Mouse (Mus musculus) embryonic stem cell, embryonic (primary cell): ENCODE data around the gene Gnpat.

ENCODE experiments used
- CTCF ChIA-PET, 4 experiments: fragments of 300-600 bp in 2 of 4; fragments of 350-600 bp in 2 of 4; sonication (Branson Sonifier 250); formaldehyde crosslinking; loops; one replicate each; lab custom pipeline; 2022; ENCODE audit warnings: inconsistent platforms in 2 of 4; lab: Charles Lee
- POLR2A ChIA-PET, 4 experiments: fragments of 300-600 bp in 2 of 4; fragments of 350-600 bp in 2 of 4; sonication (Branson Sonifier 250); formaldehyde crosslinking; loops; one replicate each; lab custom pipeline; 2022; ENCODE audit warnings: antibody characterized with exemption in 4 of 4, inconsistent platforms in 1 of 4; lab: Charles Lee

Gene Gnpat

DNA sequence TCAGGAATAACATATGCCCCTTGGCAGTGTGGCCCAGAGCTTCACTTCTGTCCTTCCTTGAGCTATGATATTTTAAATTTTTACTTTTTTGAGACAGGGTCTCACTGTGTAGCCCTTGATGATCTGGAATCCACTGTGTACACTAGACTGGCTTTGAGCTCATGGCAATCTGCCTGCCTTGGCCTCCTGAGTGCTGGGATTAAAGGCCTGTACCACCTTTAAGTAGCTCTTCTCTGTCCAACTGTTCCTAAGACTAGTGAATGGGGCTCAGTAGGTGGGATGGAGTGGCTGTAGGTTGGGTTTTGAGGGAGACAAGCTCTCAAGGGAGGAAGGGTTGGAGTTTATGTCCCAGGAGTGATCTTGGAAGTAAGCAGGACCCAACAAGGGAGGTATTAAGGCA is 27.0 kb upstream of the Gnpat start:
- ChIA-PET POLR2A (interaction anchor here (0.6 to 3.5 kb wide), 21 partner anchors 8 to 1703 kb away, joined by 3 to 28 read pairs (median 4); partner anchors contain the start of genes 2810004N23Rik (in 2 of the 4), Gnpat (in 2 of the 4) and Tsnax (in 1 of the 4)), CTCF (interaction anchor here in 3 of 4 experiments (0.9 to 2.7 kb wide), 7 partner anchors 8 to 60 kb away, joined by 3 to 11 read pairs (median 4); no protein-coding TSS in a partner anchor)

DNA sequence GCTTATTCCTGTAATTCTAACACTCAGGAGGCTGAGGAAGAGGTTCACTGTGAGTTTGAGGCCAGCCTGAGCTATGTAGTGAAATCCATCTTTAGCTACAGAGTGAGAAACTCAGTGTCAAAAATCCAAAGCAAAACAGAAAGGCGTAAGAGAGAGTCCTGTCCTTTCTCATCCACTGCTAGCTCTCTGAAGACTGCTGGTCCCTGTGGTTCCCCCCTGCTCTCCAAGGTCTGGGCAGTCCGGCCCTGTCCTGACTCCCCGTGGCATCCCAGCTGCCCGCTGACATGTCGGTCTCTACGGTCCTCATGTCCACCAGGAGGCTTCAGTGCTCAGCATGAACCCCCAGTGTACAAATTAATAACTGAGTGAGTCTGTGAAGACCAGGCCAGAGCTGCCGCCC is 26.6 kb upstream of the Gnpat start:
- ChIA-PET POLR2A (interaction anchor here (0.5 to 3.5 kb wide), 22 partner anchors 9 to 747 kb away, joined by 3 to 28 read pairs (median 4); partner anchors contain the start of genes 2810004N23Rik (in 3 of the 4), Gnpat (in 3 of the 4) and Tsnax (in 1 of the 4)), CTCF (interaction anchor here in 3 of 4 experiments (0.8 to 2.7 kb wide), 8 partner anchors 8 to 173 kb away, joined by 3 to 11 read pairs (median 4); partner anchors contain the start of gene 2310022B05Rik (in 1 of the 3))

DNA sequence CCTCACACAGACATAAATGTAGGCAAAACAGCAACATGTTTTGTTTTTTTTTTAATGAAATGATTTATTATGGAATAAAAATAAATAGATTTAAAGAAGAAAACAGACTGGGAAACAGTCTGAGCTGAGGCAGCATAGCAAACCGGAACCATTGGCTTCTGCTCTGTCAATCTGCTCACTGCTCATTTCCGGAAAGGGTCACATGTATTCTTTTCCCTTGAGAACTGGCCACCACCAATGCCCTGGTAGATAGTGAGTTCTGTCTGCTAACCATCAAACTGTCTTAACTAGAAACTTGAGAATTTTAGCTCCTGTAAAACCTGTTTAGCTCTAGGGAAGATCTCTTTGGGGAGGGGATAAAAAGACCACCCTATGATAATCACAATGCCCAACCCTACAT is 25.9 kb upstream of the Gnpat start:
- ChIA-PET POLR2A (interaction anchor here in 3 of 4 experiments (0.5 to 3.5 kb wide), 16 partner anchors 9 to 747 kb away, joined by 3 to 28 read pairs (median 4); partner anchors contain the start of genes 2810004N23Rik (in 3 of the 3), Gnpat (in 3 of the 3), Exoc8 (in 1 of the 3) and Sprtn (in 1 of the 3)), CTCF (interaction anchor here (0.7 to 2.7 kb wide), 9 partner anchors 9 to 427 kb away, joined by 3 to 11 read pairs (median 4); partner anchors contain the start of gene 2310022B05Rik (in 1 of the 4))

DNA sequence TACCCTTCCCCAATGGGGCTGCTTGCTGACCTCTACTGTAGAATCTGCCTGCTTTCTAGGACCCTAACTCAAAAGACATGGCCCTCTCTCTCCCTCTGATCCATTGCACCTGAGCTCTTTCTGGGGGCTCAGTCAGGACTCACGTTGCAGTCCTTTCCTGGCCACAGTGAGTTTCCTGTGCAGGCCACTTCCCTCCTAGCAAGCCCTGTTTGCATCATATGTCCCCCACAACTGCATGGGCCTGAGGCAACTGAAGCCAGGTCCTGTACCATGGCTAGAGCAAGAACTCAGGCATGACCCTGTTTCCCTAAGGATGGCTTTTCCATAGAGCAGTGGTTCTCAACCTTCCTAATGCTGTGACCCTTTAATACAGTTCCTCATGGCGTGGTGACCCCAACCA is 24.9 kb upstream of the Gnpat start:
- ChIA-PET CTCF (interaction anchor here (0.6 to 2.7 kb wide), 4 partner anchors 10 to 44 kb away, joined by 3 to 11 read pairs (median 4); no protein-coding TSS in a partner anchor), POLR2A (interaction anchor here in 2 of 4 experiments (0.9 to 3.5 kb wide), 5 partner anchors 11 to 60 kb away, joined by 3 to 28 read pairs (median 4); partner anchors contain the start of genes 2810004N23Rik (in 1 of the 2), Exoc8 (in 1 of the 2), Gnpat (in 1 of the 2) and Sprtn (in 1 of the 2))

DNA sequence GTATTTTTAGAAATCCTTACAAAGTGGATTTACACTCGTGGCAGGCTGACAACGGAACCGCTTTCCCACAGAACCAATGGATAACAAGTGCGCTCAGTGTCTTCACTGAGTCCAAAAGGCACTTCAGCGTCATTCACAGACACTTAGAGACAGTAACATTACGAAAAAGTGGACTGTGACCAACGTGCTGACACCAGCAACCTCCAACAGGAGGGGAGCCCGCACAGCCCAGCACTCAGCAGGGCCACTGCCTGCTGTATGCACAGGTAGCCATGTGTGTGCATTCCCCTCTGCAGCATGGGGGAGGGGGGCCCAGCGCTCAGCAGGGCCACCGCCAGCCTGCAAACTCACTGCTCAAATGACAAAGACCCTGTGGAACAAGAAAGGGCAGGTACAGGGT is 23.5 kb upstream of the Gnpat start:
- CTCF ChIA-PET = no interaction called here
- POLR2A ChIA-PET = interaction anchor here in 2 of 4 experiments (0.5 to 1.3 kb wide), 2 partner anchors 17 to 43 kb away, joined by 4 to 5 read pairs; no protein-coding TSS in a partner anchor

DNA sequence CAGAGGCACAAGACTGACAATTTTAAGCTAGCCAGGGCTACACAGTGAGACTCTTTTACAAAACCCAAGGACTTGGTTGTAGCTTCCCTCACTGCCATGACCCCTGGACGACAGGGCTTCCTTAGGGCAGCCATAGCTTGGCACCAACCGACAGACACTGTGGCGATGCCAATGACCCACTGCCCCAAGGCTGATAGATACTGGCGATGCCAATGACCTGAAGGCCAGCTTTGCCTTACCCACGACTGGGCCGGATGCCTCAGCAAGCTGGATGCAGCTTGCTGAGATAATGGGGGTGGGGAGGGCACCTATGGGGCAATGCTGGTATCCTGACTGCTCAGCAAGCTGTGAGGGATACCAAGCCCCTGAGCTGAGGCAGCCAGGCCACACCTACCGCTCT is 21.9 kb upstream of the Gnpat start:
- ChIA-PET POLR2A (interaction anchor here in 1 of 4 experiments (1.3 kb wide), 1 partner anchor 14 kb away, joined by 3 read pairs; no protein-coding TSS in a partner anchor), CTCF (interaction anchor here in 1 of 4 experiments (0.5 kb wide), 1 partner anchor 317 kb away, joined by 5 read pairs; no protein-coding TSS in a partner anchor)

DNA sequence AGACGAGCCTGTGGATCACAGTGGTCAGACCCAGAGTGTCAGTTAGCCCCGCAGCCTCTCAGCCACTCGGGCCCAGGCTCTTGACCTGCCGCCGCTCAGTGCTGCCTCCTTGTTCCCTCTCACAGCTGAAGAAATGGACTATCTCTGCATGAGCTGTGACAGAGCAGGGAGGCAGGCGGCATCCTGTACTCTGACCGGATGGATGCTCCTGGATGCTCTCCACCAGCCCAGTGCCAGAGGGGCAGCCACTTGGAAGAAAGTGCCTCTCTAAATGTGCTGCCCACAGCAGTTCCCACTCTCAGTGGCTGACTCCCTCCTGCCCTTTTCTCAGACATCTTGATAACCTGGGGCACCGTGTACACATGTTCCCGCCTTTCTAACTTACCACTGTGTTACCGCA is 21.1 kb upstream of the Gnpat start:
- CTCF ChIA-PET = interaction anchor here in 1 of 4 experiments (0.5 kb wide), 1 partner anchor 89 kb away, joined by 7 read pairs; no protein-coding TSS in a partner anchor
- POLR2A ChIA-PET = interaction anchor here in 2 of 4 experiments (0.7 to 1.3 kb wide), 3 partner anchors 15 to 54 kb away, joined by 3 to 4 read pairs (median 3); no protein-coding TSS in a partner anchor

DNA sequence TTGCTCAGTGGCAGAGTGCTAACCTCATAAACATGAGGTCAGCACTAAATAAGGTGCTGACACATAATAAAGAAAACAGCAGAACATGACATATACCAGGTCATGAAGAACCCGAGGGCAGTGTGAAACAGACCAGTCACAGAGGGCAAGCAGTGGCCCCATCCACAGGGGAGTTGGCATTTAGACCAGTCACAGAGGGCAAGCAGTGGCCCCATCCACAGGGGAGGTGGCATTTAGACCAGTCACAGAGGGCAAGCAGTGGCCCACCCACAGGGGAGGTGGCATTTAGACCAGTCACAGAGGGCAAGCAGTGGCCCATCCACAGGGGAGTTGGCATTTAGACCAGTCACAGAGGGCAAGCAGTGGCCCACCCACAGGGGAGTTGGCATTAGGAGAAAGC is 19.9 kb upstream of the Gnpat start:
- CTCF ChIA-PET = interaction anchor here in 1 of 4 experiments (0.6 kb wide), 1 partner anchor 850 kb away, joined by 7 read pairs; no protein-coding TSS in a partner anchor
- POLR2A ChIA-PET = interaction anchor here in 1 of 4 experiments (1.2 to 3.1 kb wide), 2 partner anchors 12 to 16 kb away, joined by 3 to 21 read pairs; no protein-coding TSS in a partner anchor

DNA sequence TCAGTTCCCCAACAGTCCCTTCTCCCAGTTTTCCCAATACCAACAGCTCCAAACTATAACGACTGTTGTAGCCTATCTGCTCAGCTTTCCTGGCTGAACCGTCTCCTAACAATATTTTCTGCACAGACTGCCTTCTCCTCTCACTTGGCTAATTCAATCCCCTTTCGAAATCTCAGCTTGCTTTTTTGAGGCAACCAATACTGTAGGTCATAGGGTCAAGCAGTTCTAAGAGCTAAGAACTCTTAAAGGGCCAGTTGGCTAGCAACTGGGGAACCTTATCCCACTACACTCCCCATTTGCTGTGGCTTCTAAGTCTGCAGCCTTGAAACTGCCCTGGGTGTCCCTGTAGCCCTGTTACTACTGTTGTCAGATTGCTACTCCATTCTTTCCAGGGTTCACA is 17.7 kb upstream of the Gnpat start:
- CTCF ChIA-PET = interaction anchor here in 2 of 4 experiments (0.6 to 1.4 kb wide), 3 partner anchors 9 to 44 kb away, joined by 3 to 7 read pairs (median 3); no protein-coding TSS in a partner anchor
- POLR2A ChIA-PET = interaction anchor here in 3 of 4 experiments (0.6 to 3.1 kb wide), 6 partner anchors 9 to 1741 kb away, joined by 3 to 21 read pairs (median 5); partner anchors contain the start of genes 2810004N23Rik (in 1 of the 3) and Gnpat (in 1 of the 3)

DNA sequence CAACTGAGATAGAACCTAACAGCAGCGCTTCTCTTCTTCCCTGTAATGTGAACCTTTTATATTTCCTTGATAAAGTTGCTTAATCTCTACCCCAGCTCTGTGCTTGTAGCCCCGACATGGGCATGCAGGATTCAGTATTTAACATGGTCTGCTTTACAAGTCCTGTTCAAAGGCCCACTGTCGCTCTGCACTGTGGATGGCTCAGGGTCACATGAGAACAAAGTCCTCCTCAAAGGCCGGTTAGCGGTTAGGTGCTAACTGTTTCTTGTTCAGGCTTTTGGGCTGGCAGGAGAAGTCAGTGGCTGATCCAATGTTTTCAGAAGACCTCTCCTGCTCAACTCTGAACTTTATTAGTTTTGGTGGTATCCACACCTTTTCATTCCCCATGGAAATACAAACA is 17.3 kb upstream of the Gnpat start:
- POLR2A ChIA-PET = interaction anchor here in 2 of 4 experiments (1.0 to 3.1 kb wide), 5 partner anchors 9 to 15 kb away, joined by 4 to 21 read pairs (median 5); partner anchors contain the start of genes 2810004N23Rik (in 1 of the 2) and Gnpat (in 1 of the 2)
- CTCF ChIA-PET = no interaction called here

DNA sequence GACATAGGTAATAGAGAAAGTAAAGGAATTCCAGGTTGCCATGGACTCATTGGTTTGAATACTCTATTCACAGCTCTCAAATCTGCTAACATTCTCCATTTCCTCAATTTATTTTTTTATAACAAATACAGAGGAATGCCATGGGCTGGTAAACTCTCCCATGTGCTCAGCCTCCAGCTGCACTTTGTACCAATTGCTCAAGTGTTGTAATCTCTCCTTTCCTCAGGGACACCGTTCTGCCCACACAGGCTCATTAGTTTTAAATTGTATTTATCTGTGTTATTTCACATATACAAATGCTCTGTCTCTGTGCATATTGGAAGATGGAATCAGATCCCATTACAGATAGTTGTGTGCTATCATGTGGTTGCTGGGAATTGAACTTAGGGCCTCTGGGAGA is 9.3 kb upstream of the Gnpat start:
- ChIA-PET POLR2A (interaction anchor here in 2 of 4 experiments (1.2 to 4.0 kb wide), 5 partner anchors 8 to 18 kb away, joined by 4 to 21 read pairs (median 5); no protein-coding TSS in a partner anchor), CTCF (interaction anchor here in 1 of 4 experiments (0.6 kb wide), 1 partner anchor 92 kb away, joined by 3 read pairs; no protein-coding TSS in a partner anchor)

DNA sequence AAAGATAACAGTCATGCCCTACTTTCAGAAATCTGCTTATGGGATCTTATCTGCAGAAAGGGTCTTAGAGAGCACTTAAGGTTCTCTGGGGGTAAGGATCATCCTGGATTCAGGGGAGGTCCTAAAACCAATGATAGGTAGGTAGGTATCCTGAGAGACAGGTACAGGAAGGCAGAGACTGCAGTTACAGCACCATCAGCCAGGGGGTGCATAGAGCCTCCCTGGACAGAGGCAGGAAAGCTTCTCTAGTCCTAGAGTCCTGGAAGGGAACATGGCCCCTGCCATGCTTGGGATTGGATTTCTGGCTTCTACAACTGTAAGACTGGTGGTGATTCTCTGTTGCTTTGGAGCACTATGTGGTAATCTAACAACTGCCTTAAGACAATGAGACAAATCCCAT is 3.4 kb upstream of the Gnpat start:
- CTCF ChIA-PET = interaction anchor here (0.5 to 1.6 kb wide), 19 partner anchors 10 to 1624 kb away, joined by 3 to 11 read pairs (median 4); partner anchors contain the start of gene Spata2l (in 1 of the 4)
- POLR2A ChIA-PET = interaction anchor here in 3 of 4 experiments (0.6 to 4.8 kb wide), 17 partner anchors 9 to 339 kb away, joined by 3 to 48 read pairs (median 5); partner anchors contain the start of gene Cog2 (in 1 of the 3)

DNA sequence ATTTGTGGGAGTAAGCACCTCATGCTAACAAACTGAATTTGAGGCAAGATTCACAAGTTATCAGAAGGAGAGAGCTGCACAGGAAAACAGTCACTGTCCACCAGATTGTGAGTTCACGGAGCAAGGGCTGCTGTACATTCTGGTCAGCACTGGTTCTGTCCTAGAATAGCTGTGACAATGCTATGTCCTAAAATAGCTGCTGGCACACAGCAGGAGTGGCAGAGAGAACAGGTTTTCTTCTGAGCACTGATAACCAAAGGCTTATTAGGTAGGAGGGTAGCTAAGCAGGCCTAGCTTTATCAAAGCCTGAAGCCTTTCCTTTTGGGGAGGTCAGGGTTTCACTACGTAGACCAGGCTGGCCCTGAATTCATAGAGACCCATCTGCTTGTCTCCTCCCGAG is 2.6 kb upstream of the Gnpat start:
- CTCF ChIA-PET = interaction anchor here (0.5 to 1.6 kb wide), 13 partner anchors 10 to 990 kb away, joined by 3 to 11 read pairs (median 4); no protein-coding TSS in a partner anchor
- POLR2A ChIA-PET = interaction anchor here in 3 of 4 experiments (0.6 to 4.8 kb wide), 11 partner anchors 12 to 70 kb away, joined by 3 to 48 read pairs (median 5); no protein-coding TSS in a partner anchor

DNA sequence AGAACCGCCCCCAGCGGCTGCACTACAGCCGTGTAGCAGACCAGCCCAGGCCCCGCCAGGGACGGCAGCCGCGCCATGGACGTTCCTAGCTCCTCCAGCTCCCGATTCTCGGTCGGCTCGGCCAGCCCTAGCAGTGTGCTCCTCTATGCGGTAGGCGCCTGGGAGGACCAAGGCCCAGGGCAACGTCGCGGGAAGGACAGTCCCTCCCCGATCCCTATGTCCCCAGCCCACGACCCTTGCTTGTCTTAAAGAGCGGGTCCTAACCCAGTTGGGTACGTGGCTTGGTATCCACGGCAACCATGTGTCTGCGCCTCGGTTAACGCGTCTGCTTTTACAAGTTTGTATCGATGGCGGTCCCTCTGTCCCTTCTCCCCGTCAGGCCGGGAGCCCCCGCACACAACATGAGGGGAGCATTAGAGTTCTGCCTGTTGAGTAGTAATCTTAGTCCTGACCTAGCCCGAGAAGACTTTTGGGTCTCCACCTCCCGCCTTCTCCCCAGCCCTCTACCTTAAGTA is 387 bp downstream of the Gnpat start:
- POLR2A ChIA-PET = interaction anchor here in 3 of 4 experiments (0.6 to 4.8 kb wide), 13 partner anchors 9 to 707 kb away, joined by 3 to 48 read pairs (median 5); partner anchors contain the start of genes Egln1 (in 1 of the 3) and Trim67 (in 1 of the 3)
- CTCF ChIA-PET = interaction anchor here in 2 of 4 experiments (1.0 to 1.4 kb wide), 3 partner anchors 16 to 183 kb away, joined by 3 read pairs; no protein-coding TSS in a partner anchor

DNA sequence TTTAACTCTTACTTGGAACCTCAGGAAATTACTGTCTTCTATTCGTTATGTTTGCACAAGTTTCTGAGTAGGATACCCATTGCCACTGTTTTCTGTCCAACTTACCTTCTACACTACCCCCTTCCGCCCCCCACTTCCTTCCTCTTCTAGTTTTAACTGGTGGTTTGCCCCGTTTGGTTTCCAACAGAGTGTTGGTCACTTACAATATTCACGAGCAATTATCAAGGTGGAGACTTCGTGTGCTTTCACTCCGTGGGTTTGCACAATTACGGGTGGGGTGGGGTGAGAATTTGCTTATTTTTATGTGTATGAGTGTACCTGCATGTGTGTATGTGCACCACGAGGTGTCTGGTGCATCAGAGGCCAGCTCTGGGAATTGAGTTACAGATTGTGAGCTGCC is 896 bp downstream of the Gnpat start:
- ChIA-PET POLR2A (interaction anchor here in 2 of 4 experiments (0.7 to 4.8 kb wide), 7 partner anchors 8 to 85 kb away, joined by 3 to 48 read pairs (median 5); partner anchors contain the start of genes Egln1 (in 1 of the 2) and Trim67 (in 1 of the 2)), CTCF (interaction anchor here in 1 of 4 experiments (1.0 kb wide), 1 partner anchor 69 kb away, joined by 3 read pairs; no protein-coding TSS in a partner anchor)

DNA sequence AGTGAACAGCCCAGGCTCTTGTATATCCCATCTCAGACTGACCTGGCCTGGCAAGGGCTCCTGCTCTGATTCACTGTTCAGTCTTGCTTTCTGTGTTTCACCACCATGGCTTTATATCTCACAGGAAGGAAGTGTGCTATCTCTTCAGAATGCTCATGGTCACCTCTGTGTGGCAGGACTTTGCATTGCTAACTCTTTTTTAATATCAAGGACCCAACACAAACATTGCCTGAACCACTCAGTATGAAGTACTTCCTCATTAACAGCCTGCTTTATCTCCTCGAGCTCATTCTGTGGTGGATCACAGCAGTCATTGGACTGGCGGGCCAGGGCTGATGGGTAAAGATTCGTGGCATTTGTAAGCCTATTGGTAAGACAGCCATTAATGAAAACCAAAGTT is 3.8 kb downstream of the Gnpat start:
- CTCF ChIA-PET = no interaction called here

DNA sequence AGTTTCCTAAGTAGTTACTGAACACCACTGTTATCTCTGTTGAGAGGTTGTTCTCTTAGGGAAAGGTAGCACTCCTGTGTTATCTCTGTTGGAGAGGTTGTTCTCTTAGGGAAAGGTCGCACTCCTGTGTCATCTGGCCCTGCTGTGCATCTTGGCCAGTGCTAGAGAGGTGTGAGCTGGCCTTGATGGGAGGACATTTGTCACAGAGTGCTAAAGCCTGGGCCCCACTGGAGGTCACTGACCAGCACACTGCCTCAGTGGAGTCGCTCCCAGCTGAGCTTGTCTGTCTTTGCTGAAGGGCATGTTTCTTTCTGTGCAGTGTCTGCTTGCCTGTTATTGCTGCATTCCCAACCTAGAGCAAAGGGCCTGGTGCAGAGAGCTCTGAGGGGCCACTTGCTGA is 4.3 kb downstream of the Gnpat start:
- ChIA-PET CTCF (no interaction called here), POLR2A (interaction anchor here in 2 of 4 experiments (0.6 kb wide), 2 partner anchors 168 to 468 kb away, joined by 3 read pairs; no protein-coding TSS in a partner anchor)

More for the DNA sequence above, 3.8 kb downstream of the Gnpat start:
- POLR2A ChIA-PET = interaction anchor here in 2 of 4 experiments (0.5 to 0.6 kb wide), 3 partner anchors 168 to 1887 kb away, joined by 3 read pairs; no protein-coding TSS in a partner anchor
